Mouse (Mus musculus) left cerebral cortex, postnatal 4 days (tissue): ENCODE measurements at regions not wholly inside any gene's neighbourhood (a gene's known extent, or its start where the extent isn't known, plus 50 kb on each side); places are given as distances from the start of the nearest gene placed in this dataset.

Source experiments
- DNase-seq: peaks from one replicate; pipeline ENCODE4 v3.0.0-alpha.2; 2022
- intact Hi-C: fragments of 180-260 bp; cut with DNase I; formaldehyde crosslinking; loops from one replicate; pipeline ENCODE4 v1.15.1; 2025

DNA sequence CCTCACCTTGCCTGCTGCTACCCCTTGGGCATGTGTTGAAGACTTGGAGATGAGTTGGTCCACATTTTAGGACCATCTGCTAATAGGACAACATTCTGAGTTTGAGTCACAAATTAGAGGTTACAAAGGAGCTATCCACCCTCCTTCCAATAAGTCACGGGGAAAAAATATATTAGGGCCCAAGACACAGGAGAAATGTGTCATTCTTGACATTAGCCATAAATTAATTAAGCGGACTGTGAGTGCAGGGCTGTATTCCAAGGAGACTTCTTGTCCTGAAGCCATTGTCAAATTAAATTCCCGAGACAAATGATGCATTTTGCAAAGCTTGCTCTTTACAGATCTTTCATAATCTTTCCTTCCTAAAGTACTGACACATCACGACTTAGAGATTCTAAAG, 79.2 kb downstream of the 1700020N01Rik start:
- intact Hi-C loops: no loop called here
- DNase-seq: no peak

DNA sequence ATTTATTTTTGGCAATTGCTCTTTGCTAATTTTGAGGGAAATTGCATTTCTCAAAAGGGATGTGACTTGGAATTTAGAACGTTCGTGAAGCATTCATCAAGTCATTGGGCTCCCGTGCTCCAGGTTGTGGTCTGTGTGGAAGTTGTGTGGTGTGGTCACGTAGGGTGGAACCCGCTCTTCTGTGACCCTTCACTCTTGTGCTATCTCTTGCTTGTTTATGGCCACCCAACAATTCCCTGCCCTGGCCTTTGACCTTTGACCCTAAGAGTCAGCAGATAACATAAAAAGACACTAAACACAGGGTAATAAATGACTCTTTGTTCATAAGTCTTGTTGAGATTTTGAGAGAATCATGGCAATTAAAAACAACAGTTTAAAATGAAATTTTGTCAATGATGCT, 79.7 kb downstream of the 1700020N01Rik start:
- DNase-seq: no peak
- intact Hi-C loops: no loop called here

DNA sequence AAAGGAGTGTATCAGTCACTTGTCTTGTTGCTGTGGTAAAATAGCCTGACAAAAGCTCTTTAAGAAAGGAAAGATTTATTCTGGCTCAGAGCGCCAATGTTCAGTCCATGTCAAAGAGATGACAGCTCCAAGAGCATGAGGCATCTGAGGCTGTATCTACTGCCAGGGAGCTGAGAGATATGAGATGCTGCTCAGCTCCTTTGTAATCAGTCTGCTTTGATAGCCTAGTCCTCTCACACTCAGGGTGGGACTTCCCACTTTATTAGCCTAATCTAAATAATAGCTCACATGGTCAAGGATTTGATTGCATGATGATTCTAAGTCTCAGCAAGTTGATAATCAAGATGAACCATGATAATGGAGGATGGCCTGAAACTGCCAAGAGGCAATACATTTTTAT, 80.9 kb downstream of the 1700020N01Rik start:
- intact Hi-C loops: no loop called here
- DNase-seq: no peak

DNA sequence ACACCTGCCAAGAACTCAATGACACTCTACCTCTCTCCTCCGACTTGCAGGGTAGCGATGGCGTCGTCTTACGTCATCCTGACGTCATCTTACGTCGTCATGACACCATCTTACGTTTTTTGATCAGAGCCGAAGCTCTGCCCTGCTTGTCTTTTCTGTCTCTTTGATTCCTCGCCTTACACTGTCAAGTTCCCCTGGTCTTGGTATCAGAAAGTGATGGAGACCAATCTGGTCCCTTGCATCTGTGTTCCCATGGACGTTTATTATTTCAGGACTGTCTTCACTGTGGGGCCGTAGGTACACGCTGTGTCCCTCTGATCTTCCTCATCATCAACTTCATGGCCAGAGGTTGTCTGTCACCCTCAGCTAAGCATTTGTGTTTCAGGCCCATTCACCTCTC, 82.8 kb downstream of the 1700020N01Rik start:
- intact Hi-C loops: no loop called here

DNA sequence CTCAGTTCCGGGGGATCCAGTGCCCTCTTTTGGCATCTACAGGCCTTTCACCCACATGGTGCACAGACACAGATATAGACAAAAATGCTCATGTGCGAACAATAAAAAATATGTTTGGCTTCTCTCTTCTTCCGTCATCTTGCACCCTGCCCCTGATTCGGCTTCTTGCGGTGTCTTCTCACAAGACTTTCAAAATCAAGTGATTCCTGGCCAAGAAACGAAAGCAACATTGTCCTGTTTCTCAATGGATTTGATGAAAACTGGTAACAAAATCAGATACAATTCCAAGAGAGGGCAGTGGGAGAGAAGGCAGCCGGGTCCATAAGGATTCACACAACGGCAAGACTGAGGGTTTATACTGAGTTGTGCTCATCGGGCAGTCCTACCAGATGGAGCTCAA, 85.0 kb downstream of the 1700020N01Rik start:
- intact Hi-C loops: no loop called here
- no peak for DNase-seq

More for the DNA sequence above, 82.8 kb downstream of the 1700020N01Rik start:
- no peak for DNase-seq

DNA sequence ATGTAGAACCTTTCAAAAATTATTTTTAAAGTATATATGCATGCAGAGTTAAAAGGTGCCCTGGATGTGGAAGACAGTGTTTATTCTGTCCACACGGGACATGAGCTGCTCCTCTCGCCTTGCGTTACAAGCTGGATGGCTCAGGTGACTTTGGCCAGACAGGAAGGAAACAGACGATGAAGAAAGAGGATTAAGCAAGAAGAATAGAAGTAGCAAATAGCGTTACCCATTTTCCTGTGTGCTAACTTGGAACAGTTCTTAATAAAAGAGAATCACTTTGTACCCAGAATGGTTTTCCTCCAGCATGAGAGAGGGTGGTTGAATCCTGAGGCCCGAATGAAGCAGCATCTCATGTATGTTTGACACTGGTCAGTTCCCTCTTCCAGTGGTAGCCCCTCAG, 85.4 kb downstream of the 1700020N01Rik start:
- DNase-seq: no peak
- intact Hi-C loops: no loop called here

DNA sequence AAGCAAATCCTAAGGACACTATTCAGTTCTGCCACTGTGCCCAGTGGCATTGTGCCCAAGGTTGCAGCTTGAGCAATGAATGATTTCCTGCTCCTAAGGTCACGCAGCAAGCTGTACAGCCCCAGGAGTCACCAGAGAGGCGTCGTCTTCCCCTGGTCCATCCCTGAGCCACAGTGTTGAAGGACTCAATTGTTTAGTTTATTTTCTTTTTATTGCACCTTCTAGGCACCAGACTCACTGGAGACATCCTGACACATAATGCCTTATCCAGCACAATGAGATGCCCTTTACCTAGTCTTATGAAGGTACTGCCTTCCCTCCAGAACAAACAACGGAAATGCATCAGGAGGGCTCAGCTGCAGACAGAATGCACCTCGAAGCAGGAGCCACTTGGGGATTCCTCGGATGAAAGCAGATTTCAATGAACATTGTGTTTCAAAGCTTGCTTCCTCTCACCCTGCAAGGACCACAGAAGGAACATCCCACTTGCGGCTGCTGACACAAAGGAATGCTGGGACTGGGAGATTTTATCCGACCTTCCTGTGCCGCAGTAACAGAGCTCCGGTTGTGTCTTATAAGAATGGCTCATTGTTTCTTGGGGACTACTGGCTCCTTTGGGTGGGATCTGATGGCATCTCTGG, 86.0 kb downstream of the 1700020N01Rik start:
- intact Hi-C loops: no loop called here
- no peak for DNase-seq

DNA sequence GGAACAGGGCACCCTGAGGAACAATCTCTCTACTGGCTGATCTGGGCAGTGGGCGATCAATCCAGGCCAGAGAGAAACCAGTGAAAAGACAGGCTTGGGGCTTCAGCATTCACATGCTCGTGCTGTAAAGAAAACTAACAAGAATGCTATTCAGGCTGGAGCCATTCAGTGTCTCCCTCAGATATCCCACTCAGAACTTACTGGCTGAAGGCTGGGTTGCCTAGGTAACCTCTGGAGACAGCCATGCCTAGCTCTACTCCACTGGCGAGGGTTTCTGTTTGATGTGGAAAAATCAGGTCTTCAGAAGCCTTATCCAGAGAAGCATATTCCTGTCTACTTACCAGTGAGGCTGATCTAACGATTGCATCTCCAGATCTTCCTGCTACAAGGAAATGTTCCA, 87.8 kb downstream of the 1700020N01Rik start:
- no peak for DNase-seq
- intact Hi-C loops: loop anchor here (10.0 kb wide), 2 partner anchors 204 to 314 kb away; partner anchors contain the start of gene Sgk1

DNA sequence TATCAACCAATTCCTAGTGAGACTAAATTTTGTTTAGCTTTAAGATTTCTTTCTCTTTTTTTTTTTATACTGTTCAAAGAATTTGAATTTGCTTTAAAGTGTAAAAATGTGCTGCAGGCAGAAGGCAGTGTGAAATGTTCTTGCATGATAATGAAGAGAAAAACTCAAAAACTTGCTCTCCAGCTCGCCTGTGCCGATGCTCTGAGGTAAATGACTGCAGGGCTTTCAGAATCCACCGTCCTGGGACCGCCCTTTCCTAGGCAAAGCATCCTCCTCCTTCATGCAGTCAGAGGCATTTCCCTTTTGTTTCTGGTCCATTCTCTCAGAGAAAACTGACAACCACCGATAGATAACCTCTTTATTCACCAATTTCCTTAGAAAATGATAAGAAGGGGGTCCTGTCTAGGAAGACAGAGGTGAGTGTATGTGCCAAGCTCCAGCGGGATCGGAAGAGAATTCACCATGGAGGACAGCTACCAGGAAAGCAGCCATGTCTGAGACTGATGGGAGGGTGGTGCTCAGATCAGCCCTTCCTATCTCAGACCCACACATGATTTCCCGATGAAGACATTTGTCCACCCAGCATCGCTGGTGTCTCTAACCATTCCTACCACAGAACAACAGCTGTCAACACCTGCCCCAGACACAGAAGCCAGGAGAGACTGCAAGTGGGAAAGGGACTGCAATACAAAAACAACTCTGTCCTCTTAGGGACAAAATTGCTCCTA, 91.5 kb downstream of the 1700020N01Rik start:
- intact Hi-C loops: loop anchor here (10.0 kb wide), 2 partner anchors 200 to 310 kb away; partner anchors contain the start of gene Sgk1
- no peak for DNase-seq

DNA sequence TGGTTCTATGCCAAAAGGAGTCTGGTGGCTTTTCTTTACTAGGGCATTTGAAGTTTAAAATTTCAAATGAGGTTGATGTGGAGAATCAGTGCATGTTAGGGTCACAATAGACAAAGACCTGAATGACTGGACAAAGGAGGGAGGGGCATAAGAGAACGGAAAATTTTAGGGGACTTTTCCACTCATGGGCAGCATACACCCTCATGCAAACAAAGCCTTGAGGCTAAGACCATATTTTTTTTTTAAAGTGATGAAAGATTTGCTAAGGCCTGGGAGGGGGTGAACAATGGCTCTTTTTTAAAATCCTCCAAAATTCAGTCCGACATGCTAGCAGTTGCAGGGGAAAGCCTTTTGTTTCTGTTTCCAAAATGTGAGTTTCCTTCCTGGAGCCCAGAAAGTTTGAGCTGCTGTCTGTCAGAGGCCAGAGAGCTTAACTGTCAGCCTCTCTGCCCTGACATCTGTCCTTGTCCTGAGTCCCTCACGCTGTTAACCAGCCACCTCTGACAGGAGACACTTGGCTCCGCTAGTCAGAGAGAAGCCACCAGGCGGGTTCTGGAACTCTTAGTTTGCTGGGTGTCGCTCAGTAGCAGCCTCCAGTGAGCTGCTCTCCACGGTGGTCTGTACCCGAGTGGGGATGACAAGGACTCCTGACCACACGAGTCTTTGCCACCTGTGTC, 92.3 kb downstream of the 1700020N01Rik start:
- intact Hi-C loops: loop anchor here (10.0 kb wide), 2 partner anchors 200 to 310 kb away; partner anchors contain the start of gene Sgk1
- peak; percentile 43 for DNase-seq

DNA sequence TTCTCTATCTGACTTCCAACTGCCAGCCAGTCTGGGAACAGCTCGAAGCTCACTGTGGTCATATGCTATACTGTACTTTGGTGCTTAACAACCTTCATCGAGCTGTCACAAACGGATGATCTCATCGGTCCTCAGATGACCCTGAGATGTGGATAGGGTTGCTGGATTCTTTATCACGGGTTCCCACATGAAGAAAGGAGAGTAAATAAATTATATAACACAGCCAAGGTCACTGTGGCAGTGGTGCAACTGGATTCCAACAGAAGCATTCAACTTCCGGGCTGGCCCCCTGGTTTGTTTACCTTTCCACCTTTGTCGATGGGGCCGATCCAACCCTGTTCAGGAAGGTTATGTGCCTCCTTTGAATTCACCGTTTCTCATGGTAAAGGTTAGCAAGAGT, 93.1 kb downstream of the 1700020N01Rik start:
- DNase-seq: no peak
- intact Hi-C loops: loop anchor here (10.0 kb wide), 2 partner anchors 199 to 309 kb away; partner anchors contain the start of gene Sgk1

DNA sequence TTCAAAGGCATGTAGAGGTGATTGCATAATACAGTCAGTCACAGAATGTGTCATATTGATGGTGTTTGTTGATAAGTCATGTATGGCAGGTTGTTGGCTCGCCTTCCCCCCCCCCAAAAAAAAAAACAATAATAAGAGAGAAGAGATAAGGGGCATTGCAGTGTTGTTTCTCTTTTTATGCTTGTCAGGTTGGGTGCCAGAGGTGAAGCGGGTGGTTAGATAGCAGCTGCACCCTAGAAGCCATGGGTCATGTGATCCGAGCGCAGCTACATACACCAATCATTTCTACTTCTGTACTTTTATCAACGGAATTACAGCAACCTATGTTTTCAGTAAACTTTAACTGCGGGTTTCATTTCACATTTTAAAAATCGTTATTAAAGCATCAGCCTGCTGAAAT, 94.5 kb downstream of the 1700020N01Rik start:
- no peak for DNase-seq
- intact Hi-C loops: loop anchor here (10.0 kb wide), 2 partner anchors 197 to 307 kb away; partner anchors contain the start of gene Sgk1

DNA sequence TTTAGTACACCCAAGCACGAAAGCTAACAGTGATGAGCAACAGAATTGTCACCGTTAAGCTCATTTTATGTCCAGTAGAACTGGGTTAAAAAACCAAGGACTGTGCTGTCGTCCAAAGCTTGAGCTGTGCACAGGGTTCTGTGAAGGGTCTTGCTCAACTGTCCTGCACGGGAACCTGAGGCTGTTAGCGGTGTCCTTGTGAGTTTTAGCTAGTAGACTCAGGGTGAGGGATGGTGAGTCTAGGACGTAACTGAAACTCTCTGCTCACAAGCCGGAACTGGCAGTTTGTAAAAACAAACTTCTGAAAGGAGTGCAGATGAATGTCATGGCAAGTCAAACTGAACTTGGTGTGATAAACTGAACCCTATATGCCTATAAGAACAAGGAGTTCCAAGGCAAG, 95.6 kb downstream of the 1700020N01Rik start:
- intact Hi-C loops: loop anchor here (10.0 kb wide), 2 partner anchors 196 to 306 kb away; partner anchors contain the start of gene Sgk1
- DNase-seq: no peak

DNA sequence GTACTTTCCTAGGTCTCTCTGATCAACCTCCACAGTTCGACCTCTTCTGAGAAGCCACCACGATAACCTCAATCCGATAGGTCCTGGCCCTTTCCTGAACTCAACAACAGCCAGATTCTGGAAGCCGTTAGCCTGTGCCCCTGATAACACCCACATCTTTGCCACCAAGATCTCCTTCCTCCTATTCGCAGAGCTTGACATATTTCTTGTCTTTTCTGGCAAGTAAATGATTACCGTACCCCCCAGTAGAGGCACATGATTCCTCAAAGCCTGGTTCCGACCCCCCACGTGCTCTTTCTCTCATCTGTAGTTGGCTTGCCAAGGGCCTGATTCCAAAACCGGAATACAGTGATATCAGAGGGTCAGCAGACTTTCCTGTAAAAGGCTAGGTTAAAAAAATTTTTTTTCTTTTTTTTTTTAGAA, 96.9 kb downstream of the 1700020N01Rik start:
- DNase-seq: peak; percentile 22
- intact Hi-C loops: loop anchor here (10.0 kb wide), 2 partner anchors 195 to 305 kb away; partner anchors contain the start of gene Sgk1

DNA sequence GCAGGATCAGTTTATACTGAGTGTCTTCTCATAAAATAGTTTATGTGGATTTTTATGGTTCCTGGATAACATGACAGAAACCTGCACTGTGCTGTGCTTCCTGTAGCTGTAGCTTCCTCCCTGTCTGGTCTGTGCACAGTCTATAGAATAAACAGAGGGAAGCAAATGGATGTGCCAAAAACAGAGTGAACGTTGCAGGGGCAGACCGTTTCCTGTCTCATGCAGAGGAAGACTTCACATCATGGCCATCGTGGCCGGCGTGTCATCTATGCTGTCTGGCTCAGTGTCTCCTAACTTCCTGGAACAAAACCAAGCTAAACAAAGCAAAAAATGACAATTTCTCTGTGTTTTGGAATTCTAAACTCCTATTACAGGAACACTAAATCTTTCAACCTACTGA, 102.2 kb downstream of the 1700020N01Rik start:
- no peak for DNase-seq
- intact Hi-C loops: no loop called here

DNA sequence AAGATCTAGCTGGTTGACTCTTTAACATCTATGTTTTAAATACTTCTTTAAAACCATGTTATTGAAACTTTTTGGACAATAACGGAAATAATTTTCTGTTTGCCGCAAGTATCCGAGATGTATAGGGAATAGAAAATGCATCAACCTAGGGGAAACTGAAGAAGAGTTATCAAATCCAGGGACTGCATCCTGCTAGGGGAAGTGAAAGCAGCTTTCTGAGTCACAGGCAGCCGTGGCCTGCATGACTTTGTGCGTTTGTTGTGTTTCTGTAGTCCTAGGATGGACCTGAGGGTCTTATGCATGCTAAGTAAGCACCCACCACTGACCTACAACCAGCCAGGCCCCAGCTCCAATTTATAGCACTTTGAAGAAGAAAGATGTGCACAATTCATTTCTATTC, 103.7 kb downstream of the 1700020N01Rik start:
- intact Hi-C loops: no loop called here
- no peak for DNase-seq

DNA sequence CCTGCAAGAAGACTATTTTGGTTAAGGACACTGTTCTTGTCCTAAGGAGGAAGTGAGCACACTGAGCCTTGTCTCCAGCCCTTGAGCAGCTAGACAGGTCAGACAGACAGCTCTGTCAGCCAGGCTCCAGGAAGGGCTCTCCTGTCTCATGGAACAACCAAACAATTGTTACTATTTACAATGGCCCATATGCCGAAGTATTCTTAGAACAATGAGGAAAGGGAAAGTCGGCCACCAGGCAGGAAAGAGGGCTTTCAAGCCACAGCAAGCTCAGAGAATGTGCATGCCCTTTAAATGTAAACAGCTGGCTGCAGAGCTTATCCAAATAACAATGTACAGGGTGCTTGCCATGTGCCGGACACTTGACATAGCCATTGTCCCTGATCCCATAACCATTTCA, 108.6 kb downstream of the 1700020N01Rik start:
- intact Hi-C loops: no loop called here
- no peak for DNase-seq

DNA sequence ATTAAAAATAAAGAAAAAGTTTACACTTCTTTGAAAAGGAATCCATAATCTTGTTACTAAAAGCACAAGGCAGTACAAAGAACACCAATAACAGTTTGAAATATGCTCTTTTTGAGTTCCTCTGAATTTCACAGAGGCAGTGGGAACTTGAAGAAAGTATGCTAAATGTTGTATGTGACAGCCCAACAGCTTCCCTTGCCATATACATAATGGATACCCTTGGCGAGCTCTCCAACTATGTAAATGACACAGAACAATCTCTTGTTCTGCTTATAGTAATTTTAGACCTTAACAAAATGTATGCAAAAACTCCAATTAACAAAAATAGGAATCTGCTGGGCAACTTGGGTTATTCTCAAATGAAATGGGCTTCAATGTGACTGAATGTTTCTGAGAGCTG, 109.2 kb downstream of the 1700020N01Rik start:
- no peak for DNase-seq
- intact Hi-C loops: no loop called here

DNA sequence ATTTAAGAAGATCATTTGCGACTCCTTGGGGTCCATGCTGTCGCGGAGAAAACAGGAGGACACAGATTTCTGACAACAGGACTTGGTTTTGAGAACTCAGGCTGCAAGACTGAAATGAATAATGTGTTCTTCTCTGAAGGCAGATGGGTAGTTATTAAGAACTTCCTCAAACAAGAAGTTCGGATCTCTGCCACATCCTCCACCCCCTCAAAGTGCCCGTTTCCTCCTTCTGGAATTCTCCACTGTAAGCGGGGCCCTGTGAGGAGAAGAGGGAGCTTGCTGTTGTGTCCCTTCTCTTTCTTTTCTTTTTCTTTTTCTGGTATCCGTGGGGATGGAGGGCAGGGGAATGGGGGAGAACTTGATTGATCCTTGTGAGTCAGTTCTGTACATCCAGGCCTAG, 118.9 kb downstream of the 1700020N01Rik start:
- intact Hi-C loops: no loop called here
- DNase-seq: no peak

DNA sequence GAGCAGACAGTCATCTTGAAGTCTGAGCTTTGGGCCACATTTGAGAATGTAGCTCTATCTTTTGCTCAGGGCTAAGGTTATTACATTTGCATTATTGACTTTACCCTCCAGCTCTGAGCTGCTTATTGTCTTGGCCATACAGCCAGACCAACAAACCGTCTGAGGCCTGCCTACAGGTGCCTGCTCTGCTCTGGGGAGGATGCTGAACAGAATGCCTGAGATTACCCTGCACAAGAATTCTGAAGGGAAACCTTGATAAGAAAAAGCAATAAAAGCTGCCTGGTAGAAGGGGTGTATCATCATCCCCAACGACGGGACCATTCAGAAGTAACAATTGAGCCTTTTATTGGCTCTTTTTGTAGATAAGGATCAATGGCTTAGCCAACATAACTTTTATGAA, 119.9 kb downstream of the 1700020N01Rik start:
- no peak for DNase-seq
- intact Hi-C loops: no loop called here

DNA sequence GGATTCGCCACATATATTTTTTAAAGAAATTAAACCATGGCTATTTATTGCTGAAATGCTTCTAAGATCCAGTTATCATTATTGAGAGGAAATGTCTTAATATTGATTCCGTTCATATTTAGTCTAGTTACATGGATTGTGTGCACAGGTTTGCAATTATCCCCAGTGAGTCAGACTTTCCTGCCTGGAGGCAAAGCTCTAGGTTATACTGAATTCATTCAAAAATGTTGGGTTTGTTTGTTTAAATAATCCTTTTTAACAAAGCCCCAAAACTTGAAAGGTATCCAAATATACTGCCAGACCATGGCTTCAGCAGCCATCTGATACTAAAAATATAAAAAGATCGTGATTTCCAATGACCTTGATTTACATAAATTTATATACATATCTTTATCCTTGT, 122.5 kb downstream of the 1700020N01Rik start:
- intact Hi-C loops: no loop called here

More for the DNA sequence above, 122.5 kb downstream of the 1700020N01Rik start:
- DNase-seq: no peak
